Mouse (Mus musculus): ENCODE measurements around the gene Dlx5. TPM values are rescaled to one million over a fixed set of nuclear protein-coding genes. Genes with fewer than 3 reads are reported as not detected.

Gene Dlx5
- polyA plus RNA-seq, 1 experiment from 2014 or later: 1.3 TPM

DNA sequence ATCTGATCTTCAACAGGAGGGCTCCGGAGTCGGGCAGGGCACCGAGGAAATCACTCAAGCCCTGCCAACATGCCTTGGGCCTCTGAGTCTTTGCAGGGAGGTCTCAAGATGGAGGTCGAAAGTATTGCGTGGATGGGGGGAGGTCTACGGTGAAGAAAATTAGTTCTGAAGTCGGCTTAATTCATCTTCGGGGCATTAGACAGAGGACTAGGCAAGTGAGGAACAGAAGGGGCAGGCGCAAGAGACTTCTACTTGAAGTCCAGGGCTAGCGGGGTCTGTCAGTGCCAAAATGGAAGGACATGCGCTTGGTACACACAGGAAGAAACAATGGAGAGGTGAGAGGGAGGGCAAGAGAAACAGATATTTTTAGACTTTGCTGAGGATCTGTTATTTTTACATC is 6.7 kb downstream of the Dlx5 start:
- WGBS: 2% methylated on average over 11 of the region's 11 CpGs
- no peak overlapping the region for H3K4me3 ChIP-seq
- ATAC-seq (replicated peaks; ENCODE audit: insufficient number of reproducible peaks, insufficient read depth, low FRiP score, low read depth): no peak

DNA sequence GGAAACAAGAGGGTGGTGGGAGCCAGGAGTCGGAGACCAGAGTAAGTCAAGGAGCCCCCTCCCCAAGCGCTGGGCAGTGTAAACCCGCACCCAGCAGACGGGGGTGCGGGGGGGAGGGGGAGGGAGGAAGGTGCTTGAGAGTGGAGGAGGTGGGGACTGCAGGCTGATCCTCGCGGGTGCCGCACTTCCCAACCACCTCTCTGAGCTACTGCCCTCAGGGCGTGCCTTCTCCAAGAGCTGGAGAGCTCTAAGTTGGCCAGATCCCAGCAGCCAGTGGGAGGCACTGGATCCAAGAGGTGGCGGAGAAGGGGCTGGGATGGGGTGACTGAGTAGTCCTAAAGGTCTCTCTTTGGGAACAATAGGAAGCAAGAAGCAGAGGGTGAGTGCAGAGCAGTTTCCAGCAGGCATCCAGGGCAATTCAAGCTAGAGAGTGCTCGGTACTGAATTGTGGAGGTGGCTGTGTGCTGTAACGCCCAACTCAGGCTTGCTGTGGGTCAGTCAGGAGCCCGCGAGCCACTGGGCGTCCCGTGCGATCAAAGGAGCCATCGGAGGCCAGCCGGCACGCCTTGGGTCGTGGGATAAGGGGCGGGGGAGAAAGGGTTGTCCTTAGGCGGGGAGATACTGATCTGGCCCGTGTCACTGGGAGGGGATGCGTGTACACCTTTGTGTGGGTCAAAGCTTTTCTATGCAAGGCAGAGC is 7.7 kb downstream of the Dlx5 start:
- Histone ChIP-seq H3K27me3 (peaks cover 99% of the 10 kb centered on the region), H3K4me2 (no peak overlapping the region), H3K4me1 (replicated peaks) (peaks cover 21% of the 10 kb centered on the region), H3K27ac (no peak overlapping the region), H3K36me3 (no peaks in the 10 kb centered on the region), H3K4me3 (peak overlapping the region; percentile 13; the same call in 1 of the 2 replicates), H3K9me3 (replicated peaks) (no peaks in the 10 kb centered on the region), H3K9ac (no peak overlapping the region)
- no peak for ATAC-seq (replicated peaks; ENCODE audit: insufficient number of reproducible peaks, insufficient read depth, low FRiP score, low read depth)
- WGBS: under 1% methylated on average over 23 of the region's 25 CpGs

More for the DNA sequence above, 6.7 kb downstream of the Dlx5 start:
- peaks cover 27% of the 10 kb centered on the region for H3K4me1 ChIP-seq (replicated peaks)
- H3K9me3 ChIP-seq (replicated peaks): no peaks in the 10 kb centered on the region
- no peak overlapping the region for H3K27ac ChIP-seq
- H3K9ac ChIP-seq: no peak overlapping the region
- H3K27me3 ChIP-seq: peaks cover 99% of the 10 kb centered on the region
- H3K36me3 ChIP-seq: no peaks in the 10 kb centered on the region
- H3K4me2 ChIP-seq: no peak overlapping the region

DNA sequence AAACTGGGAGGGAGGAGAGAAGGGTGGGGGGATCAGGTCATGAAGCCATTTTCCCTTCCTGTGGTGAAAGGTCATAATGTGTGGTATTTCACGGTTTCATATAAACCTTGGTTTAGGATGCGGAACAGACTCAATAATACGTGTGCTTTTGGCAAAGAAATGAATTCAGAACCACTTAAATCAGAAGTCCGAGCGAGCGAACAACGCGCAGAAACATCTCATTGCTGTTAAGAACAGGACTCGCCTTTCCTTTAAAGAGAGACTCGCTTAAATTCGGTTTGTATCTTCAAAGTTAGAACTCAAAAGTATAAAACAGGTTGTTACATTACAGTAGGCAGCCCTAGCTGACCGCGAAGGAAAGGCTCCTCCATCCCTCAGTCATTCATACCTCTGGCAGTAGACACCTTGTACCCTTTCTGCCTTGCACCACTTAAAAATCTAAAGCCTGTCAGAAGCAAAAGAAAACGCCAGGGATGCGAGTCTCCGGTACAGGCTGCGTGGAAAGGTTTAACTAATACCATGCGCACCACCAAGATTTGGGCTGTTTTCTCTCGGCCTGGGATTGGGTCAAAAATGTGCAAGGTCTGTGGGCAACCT is 8.3 kb downstream of the Dlx5 start:
- H3K4me3 ChIP-seq: no peak overlapping the region
- 3% methylated on average over 19 of the region's 19 CpGs for WGBS
- H3K9me3 ChIP-seq (replicated peaks): no peaks in the 10 kb centered on the region
- no peak overlapping the region for H3K27ac ChIP-seq
- H3K36me3 ChIP-seq: no peaks in the 10 kb centered on the region
- peaks cover 99% of the 10 kb centered on the region for H3K27me3 ChIP-seq
- no peak overlapping the region for H3K4me2 ChIP-seq
- H3K9ac ChIP-seq: no peak overlapping the region
- ATAC-seq (replicated peaks; ENCODE audit: insufficient number of reproducible peaks, insufficient read depth, low FRiP score, low read depth): no peak
- peaks cover 16% of the 10 kb centered on the region for H3K4me1 ChIP-seq (replicated peaks)

DNA sequence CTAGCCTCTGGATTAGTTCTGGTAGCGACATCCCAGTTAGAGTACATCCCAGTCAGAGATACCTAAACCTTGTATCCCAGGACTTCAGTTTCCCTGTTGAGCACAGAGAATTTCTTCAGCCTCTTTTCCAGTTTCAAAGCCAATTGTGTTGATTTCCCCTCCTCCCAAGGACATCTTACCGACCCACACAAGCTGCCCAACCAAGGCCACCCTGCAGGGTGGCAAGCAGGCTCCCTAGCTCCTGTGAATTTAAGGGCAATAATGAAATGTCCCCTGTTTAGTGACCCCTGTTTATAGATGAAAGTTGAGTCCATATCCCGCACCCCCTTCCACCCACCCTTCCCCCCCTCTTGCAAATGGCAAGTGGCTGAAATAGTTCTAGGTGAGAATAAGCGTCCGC is 9.0 kb downstream of the Dlx5 start:
- no peak for ATAC-seq (replicated peaks; ENCODE audit: insufficient number of reproducible peaks, insufficient read depth, low FRiP score, low read depth)
- no peaks in the 10 kb centered on the region for H3K36me3 ChIP-seq
- peaks cover 9% of the 10 kb centered on the region for H3K4me1 ChIP-seq (replicated peaks)
- H3K9ac ChIP-seq: no peak overlapping the region
- no peaks in the 10 kb centered on the region for H3K9me3 ChIP-seq (replicated peaks)
- H3K27ac ChIP-seq: no peak overlapping the region
- H3K27me3 ChIP-seq: peaks cover 98% of the 10 kb centered on the region
- H3K4me2 ChIP-seq: no peak overlapping the region
- H3K4me3 ChIP-seq: no peak overlapping the region
- 2% methylated on average over 5 of the region's 5 CpGs for WGBS

DNA sequence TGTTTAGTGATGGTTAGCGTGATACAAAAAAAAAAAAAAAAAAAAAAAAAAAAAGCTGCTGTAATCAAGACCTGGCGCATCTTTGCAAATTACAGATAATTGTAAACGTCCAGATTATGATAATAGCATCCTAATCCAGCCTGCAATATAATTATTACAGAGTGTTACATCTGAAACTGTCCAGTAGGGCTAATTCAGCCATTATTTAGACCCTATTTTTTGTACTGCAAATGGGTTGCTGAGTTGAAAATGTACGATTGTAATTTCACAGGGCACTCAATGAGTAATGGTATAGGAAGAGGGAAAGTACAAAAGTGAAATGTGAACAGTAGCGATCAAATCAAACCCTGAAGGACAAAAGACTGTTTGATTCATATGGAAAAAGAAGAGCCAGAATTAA is 10.2 kb downstream of the Dlx5 start:
- ATAC-seq (replicated peaks; ENCODE audit: insufficient number of reproducible peaks, insufficient read depth, low FRiP score, low read depth): no peak
- no peak overlapping the region for H3K9ac ChIP-seq
- H3K36me3 ChIP-seq: no peaks in the 10 kb centered on the region
- peaks cover 96% of the 10 kb centered on the region for H3K27me3 ChIP-seq
- no peak overlapping the region for H3K27ac ChIP-seq
- WGBS: 7% methylated on average over 5 of the region's 5 CpGs
- H3K4me1 ChIP-seq (replicated peaks): peaks cover 9% of the 10 kb centered on the region
- no peak overlapping the region for H3K4me2 ChIP-seq
- H3K9me3 ChIP-seq (replicated peaks): no peaks in the 10 kb centered on the region
- no peak overlapping the region for H3K4me3 ChIP-seq

DNA sequence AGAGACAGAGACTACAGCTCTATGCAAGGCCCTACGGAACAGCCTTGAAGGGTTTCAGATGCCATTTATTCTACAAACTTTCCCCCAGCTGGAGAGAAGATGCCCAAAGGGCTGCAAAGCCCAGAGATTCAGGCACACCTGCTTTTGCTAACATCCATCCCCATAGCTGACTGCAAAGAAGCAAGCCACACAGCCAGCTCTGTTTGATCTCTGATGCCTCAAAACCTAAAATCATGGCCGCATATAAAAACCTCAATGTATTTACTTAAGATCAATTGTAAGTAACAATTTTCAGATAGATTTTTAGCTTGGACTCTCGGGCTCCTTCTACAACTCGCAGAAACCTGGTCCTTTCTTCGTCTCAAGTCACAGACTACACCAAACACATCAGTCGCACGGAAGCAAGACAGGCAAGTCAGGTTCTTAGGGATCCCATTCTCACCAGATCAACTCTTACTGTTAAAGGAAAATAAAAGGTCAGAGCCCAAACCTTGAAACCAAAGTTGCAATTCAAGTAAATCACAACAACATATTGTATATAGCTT is 10.9 kb downstream of the Dlx5 start:
- Histone ChIP-seq H3K4me1 (replicated peaks) (peaks cover 9% of the 10 kb centered on the region), H3K9me3 (replicated peaks) (no peaks in the 10 kb centered on the region), H3K27ac (no peak overlapping the region), H3K4me3 (no peak overlapping the region), H3K9ac (no peak overlapping the region), H3K36me3 (no peaks in the 10 kb centered on the region), H3K27me3 (peaks cover 96% of the 10 kb centered on the region), H3K4me2 (no peak overlapping the region)
- ATAC-seq (replicated peaks; ENCODE audit: insufficient number of reproducible peaks, insufficient read depth, low FRiP score, low read depth): no peak
- WGBS: 2% methylated on average over 7 of the region's 7 CpGs

DNA sequence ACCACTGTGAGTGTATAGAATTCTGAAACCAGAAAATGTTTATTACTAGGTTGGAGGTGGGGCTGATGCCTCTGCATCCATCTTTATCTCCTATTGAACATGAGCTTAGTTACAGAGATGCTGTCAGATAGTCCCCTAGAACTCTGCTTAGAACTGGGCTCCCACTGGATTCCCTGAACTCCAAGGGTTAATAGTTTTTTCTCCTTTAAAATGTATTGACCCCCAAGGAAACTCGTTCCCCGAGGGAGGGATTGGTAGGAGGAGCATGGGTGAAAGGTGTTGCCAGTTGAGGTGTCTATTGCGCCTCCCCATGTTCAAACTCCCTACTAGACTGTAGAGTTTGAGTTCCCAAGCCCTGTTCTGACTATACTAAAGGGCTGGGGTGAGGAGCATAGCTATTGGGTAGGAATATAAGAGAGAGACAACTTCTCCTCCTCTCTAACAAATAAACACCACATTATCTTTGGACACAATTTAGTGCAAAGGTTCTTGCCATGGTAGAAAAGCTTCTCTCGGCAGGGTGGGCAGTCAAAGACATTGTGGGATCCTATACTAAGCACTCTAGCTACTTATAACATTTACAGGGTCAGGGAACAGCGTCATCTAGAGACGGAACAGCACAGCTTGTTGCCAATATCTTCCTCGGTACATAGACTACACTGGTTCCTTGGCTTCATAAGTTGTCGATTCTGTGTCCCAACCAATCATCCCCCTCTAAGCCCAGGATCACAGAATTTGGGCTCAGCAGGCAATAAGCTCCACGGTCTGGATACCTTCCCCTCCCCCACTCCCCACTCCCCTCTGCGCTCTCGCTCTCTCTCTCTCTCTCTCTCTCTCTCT is 11.7 kb downstream of the Dlx5 start:
- ATAC-seq (replicated peaks; ENCODE audit: insufficient number of reproducible peaks, insufficient read depth, low FRiP score, low read depth): no peak

DNA sequence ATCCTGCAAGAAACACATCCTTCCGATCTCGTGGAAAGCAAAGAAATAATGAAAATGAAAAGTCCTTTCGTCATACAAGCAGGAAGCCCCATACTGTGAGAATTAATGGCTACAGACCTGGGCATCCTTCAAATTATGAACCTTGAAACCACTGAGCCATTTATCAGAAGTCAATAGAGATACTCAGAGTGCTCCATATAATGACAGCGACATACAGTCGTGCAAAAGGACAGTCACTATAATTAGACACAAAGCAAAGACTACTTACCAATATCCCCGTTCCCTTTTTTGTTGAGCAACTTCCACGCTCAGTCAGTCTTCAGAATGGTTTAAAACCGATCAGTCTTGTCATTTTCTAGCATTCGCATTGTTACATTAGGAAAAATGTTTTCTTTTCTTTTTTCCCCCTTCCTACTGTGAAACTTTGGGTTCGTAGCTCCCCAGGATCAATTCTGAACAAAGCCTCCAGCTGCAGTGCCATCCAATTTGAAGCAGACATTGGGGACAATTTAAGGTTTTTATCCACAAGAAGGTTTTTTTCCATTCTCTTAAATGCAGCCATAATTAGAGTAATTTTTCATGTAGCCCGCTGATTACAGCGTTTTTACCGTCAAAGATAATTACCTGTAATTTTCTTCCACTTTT is 12.7 kb downstream of the Dlx5 start:
- Histone ChIP-seq H3K27ac (no peak overlapping the region), H3K4me2 (no peak overlapping the region), H3K4me3 (no peak overlapping the region), H3K27me3 (peaks cover 97% of the 10 kb centered on the region), H3K9me3 (replicated peaks) (no peaks in the 10 kb centered on the region), H3K4me1 (replicated peaks) (peaks cover 7% of the 10 kb centered on the region), H3K9ac (no peak overlapping the region), H3K36me3 (no peaks in the 10 kb centered on the region)
- no peak for ATAC-seq (replicated peaks; ENCODE audit: insufficient number of reproducible peaks, insufficient read depth, low FRiP score, low read depth)
- WGBS: 7% methylated on average over 13 of the region's 13 CpGs

More for the DNA sequence above, 11.7 kb downstream of the Dlx5 start:
- no peak overlapping the region for H3K4me3 ChIP-seq
- H3K27me3 ChIP-seq: peaks cover 96% of the 10 kb centered on the region
- no peak overlapping the region for H3K27ac ChIP-seq
- no peak overlapping the region for H3K4me2 ChIP-seq
- no peaks in the 10 kb centered on the region for H3K9me3 ChIP-seq (replicated peaks)
- H3K4me1 ChIP-seq (replicated peaks): peaks cover 9% of the 10 kb centered on the region
- no peaks in the 10 kb centered on the region for H3K36me3 ChIP-seq
- 3% methylated on average over 9 of the region's 11 CpGs for WGBS
- H3K9ac ChIP-seq: no peak overlapping the region

DNA sequence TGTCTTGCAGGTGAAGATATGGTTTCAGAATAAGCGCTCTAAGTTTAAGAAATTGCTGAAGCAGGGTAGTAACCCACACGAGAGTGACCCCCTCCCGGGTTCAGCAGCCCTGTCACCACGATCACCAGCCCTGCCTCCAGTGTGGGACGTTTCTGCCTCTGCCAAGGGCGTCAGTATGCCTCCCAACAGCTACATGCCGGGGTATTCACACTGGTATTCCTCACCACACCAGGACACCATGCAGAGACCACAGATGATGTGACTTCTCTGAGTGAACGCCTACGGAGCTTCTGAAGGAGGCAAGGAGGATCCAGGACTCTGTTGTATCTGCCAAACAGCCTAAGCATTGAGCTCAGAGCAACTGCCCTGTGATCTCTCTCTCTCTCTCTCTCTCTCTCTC is 14.9 kb downstream of the Dlx5 start:
- Histone ChIP-seq H3K4me3 (no peak overlapping the region), H3K9me3 (replicated peaks) (no peaks in the 10 kb centered on the region), H3K27me3 (peaks cover 96% of the 10 kb centered on the region), H3K4me1 (replicated peaks) (peaks cover 21% of the 10 kb centered on the region), H3K4me2 (no peak overlapping the region), H3K36me3 (no peaks in the 10 kb centered on the region), H3K9ac (no peak overlapping the region), H3K27ac (no peak overlapping the region)
- 5% methylated on average over 9 of the region's 9 CpGs for WGBS
- ATAC-seq (replicated peaks; ENCODE audit: insufficient number of reproducible peaks, insufficient read depth, low FRiP score, low read depth): no peak

DNA sequence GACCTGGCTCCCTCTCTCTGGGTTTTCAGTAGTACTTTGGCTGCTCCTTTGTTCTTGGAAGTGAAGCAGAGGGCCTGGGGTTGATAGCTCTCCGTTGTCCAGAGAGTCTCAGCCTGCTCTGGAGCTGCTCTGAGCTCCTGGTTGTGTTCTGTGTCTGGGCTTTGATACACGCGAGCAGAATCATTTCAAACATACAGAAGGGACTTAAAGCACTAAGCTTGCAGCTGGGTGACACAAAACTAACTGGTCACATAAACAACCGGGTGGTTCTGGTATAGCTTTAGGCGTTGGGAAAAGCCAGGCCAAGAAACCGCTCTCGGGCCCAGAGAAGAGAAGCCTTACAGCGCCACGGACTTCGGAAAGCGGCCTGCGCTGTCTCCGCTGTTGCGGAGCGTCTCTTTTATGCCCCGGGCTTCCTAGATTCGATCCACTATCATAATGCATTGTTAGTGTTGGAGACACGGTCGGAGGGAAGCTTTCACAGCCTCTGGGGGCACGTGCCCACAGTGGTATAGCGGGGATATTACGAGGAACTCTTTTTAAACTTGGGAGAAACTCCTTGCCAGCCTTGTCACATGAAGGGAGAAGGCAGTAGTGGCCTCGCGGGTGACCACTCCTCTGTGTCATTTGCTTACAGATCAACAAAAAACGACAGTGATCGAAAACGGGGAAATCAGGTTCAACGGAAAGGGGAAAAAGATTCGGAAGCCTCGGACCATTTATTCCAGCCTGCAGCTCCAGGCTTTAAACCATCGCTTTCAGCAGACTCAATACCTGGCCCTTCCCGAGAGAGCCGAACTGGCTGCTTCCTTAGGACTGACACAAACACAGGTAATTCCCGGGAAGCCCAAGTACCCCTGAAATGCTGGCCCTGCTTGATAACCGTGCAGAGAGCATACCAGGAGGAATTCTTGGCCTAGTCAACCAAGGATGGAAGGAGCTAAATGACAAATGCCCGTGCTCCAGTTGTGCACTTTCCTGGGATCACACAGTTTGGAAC is 17.1 kb downstream of the Dlx5 start:
- WGBS: 11% methylated on average over 36 of the region's 36 CpGs
- no peak overlapping the region for H3K27ac ChIP-seq
- peak overlapping the region; percentile 54; the same call in 1 of the 2 replicates for H3K4me3 ChIP-seq
- H3K4me1 ChIP-seq (replicated peaks): peaks cover 34% of the 10 kb centered on the region
- H3K4me2 ChIP-seq: peak overlapping the region; percentile 83; the same call in 1 of the 2 replicates
- peaks cover 90% of the 10 kb centered on the region for H3K27me3 ChIP-seq
- no peaks in the 10 kb centered on the region for H3K36me3 ChIP-seq
- no peak for ATAC-seq (replicated peaks; ENCODE audit: insufficient number of reproducible peaks, insufficient read depth, low FRiP score, low read depth)
- no peaks in the 10 kb centered on the region for H3K9me3 ChIP-seq (replicated peaks)
- H3K9ac ChIP-seq: no peak overlapping the region
